Mouse (Mus musculus) intestine, embryonic 16.5 days (tissue): ENCODE measurements around the gene Fam222a. TPM values are rescaled to one million over a fixed set of nuclear protein-coding genes. Genes with fewer than 3 reads are reported as not detected.
A peak's percentile ranks its signal among the peaks of the same experiment; 100 is the strongest.

Source experiments
- ATAC-seq: fragments of 200-750 bp; cut with Nextera tagmentation; 2 replicates; pipeline ENCODE4 v1.8.0; 2017; ENCODE audit warnings: moderate TSS enrichment, moderate library complexity
- H3K27ac ChIP-seq: fragments of 300-500 bp; sonication (generic); 2 replicates; pipeline ENCODE4 v1.5.1; 2014; ENCODE audit warnings: mild to moderate bottlenecking, low read length
- H3K27me3 ChIP-seq: fragments of 300-500 bp; sonication (generic); replicated peaks from 2 replicates; pipeline ENCODE4 v1.6.1; 2014; ENCODE audit warnings: low read length, control low read depth, mixed read lengths; ENCODE audit not compliant: control insufficient read depth, insufficient read depth
- H3K36me3 ChIP-seq: fragments of 300-500 bp; sonication (generic); 2 replicates; pipeline ENCODE4 v1.6.1; 2014; ENCODE audit warnings: low read length, control low read depth; ENCODE audit not compliant: control insufficient read depth, insufficient read depth
- H3K4me1 ChIP-seq: fragments of 300-500 bp; sonication (generic); 2 replicates; pipeline ENCODE4 v1.6.1; 2014; ENCODE audit warnings: low read length, control low read depth, mixed read lengths; ENCODE audit not compliant: control insufficient read depth, insufficient read depth
- H3K4me2 ChIP-seq: fragments of 300-500 bp; sonication (generic); 2 replicates; pipeline ENCODE4 v1.6.1; 2014; ENCODE audit warnings: low read depth, low read length, control low read depth
- H3K4me3 ChIP-seq: fragments of 300-500 bp; sonication (generic); 2 replicates; pipeline ENCODE4 v1.5.1; 2014; ENCODE audit warnings: mild to moderate bottlenecking, low read length
- H3K9ac ChIP-seq: fragments of 300-500 bp; sonication (generic); 2 replicates; pipeline ENCODE4 v1.6.1; 2014; ENCODE audit warnings: low read depth, low read length
- H3K9me3 ChIP-seq: fragments of 300-500 bp; sonication (generic); 2 replicates; pipeline ENCODE4 v1.6.1; 2016; ENCODE audit warnings: low read length, control low read depth; ENCODE audit not compliant: control insufficient read depth
- WGBS: fragments of 180-500 bp; shearing (Covaris S2); extraction: QIAGEN DNeasy Blood & Tissue Kit; methylation state at CpG from one replicate; pipeline ENCODE4 v1.1.7; 2014; 5-methylcytosine and 5-hydroxymethylcytosine counted together
- polyA plus RNA-seq: library from polyadenylated mRNA; unstranded; fragments of >200 nt; fragmentation: Nextera tagmentation; extraction: Ambion mirVana; gene quantifications from 2 replicates; pipeline ENCODE4 v1.2.1, GENCODE M21; 2015

Fam222a gene
- polyA plus RNA-seq, 1 experiment from 2014 or later: 3.9 TPM

DNA sequence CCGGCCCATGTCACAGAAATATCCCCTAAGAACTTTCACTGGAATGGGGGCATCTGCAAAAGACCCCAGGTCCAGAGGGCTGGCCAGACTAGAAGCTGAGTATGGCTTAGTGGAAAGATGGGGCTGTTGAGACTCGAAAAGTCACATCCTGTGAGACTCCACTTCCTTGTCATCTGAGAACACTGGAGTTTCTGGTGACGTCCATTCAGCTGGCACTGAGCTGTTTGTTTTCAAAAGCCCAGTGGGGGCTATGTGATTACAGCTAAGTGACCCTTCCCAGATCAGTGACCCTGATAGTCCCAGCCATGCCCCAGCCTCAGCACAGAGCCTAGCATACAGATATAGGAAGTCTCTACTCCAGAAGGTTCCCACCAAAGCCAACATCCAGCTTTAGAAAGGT is 83.6 kb downstream of the Fam222a start:
- no peak for ATAC-seq
- Histone ChIP-seq H3K4me2 (peak overlapping the region; percentile 20; the same call in 1 of the 2 replicates), H3K9me3 (no peaks in the 10 kb centered on the region), H3K9ac (peak overlapping the region; percentile 41; the same call in 1 of the 2 replicates), H3K36me3 (no peaks in the 10 kb centered on the region), H3K27ac (no peak overlapping the region), H3K4me1 (peaks cover 22% of the 10 kb centered on the region; the same call in 1 of the 2 replicates), H3K27me3 (no peaks in the 10 kb centered on the region; the same call in 1 of the 2 replicates), H3K4me3 (no peak overlapping the region)
- 40% methylated on average over 3 of the region's 3 CpGs for WGBS

DNA sequence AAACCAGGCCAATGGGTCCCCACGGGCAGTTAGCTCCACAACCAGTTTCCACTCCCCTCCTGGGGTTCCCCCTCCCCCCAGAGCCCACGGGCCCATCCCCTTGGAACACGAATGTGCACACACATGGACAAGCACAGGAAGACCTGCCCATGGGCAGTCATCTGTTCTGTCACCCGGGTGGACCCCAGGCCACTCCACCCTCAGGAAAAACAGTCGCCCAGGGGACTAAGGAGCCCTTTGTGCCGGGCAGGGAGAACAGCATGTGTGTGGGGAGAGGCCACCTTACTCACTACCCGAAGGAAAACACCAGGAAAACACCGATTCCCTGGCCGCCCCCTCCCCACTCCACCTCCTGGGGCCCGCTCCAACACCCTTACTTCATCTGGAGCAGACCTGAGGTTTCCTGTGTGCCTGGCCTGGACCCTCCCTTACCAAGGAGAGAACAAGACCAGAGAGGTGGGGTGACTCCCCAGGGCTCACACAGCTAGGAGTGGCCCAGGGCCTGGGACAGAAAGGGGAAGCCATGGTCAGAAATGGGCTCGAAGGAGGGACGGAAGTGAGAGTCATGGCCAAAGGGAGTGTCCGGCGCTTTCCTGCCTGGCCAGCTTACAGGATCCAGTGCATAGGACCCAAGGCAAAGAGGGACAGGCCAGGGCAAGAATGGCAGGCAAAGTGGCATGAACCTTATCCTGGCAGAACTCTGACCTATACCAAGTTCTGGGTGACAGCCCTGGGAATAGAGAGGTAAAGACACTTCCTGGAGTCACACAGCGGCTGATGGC is 86.0 kb downstream of the Fam222a start:
- Histone ChIP-seq H3K36me3 (no peaks in the 10 kb centered on the region), H3K9me3 (no peaks in the 10 kb centered on the region), H3K27ac (no peak overlapping the region), H3K4me1 (peaks cover 24% of the 10 kb centered on the region), H3K27me3 (peaks cover 13% of the 10 kb centered on the region), H3K4me2 (no peak overlapping the region), H3K4me3 (no peak overlapping the region), H3K9ac (no peak overlapping the region)
- ATAC-seq: no peak
- 77% methylated on average over 12 of the region's 15 CpGs for WGBS

DNA sequence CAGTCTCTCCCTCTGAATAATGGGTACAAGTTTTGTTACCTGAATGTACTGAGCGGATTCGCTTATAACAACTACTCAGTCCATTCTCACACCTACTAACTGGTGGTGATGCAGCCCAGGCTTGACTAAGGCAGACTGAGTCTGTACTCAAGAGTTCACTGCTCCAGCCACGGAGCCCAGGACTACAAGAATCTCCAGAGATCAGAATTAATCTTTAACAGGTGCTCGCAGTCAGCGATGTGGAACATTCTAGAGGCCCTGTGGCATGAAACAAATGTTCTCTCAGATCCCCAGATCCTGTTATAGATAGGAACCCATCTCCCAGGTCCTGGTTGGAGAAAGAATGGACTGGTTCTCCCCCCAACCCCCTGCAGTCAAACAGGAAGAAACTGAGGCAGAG is 87.9 kb downstream of the Fam222a start:
- Histone ChIP-seq H3K9me3 (no peaks in the 10 kb centered on the region), H3K27me3 (peaks cover 18% of the 10 kb centered on the region), H3K4me2 (no peak overlapping the region), H3K9ac (no peak overlapping the region), H3K36me3 (no peaks in the 10 kb centered on the region), H3K4me3 (no peak overlapping the region), H3K4me1 (peaks cover 22% of the 10 kb centered on the region), H3K27ac (no peak overlapping the region)
- no peak for ATAC-seq
- 82% methylated on average over 5 of the region's 5 CpGs for WGBS

DNA sequence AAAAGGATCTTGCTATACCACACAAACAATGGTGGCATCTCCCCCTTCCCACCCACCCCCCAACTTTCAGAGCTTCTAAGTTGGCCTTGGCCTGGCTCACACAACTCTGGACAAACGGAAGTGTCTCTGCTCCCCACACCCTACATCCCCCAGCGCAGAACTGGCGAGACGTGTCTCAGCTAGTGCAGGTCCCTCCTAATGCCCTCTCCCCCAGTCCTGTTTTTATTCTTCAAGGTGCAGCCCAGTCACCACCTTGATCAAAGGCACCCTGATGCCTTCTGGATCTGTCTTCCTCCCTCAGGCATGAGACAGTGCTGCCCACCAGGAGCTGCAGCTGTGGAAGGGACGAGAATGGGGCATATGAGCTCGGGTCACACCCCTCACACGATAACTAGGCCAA is 88.5 kb downstream of the Fam222a start:
- H3K27me3 ChIP-seq: peaks cover 18% of the 10 kb centered on the region
- H3K9me3 ChIP-seq: no peaks in the 10 kb centered on the region
- no peaks in the 10 kb centered on the region for H3K36me3 ChIP-seq
- WGBS: 78% methylated on average over 7 of the region's 7 CpGs
- no peak overlapping the region for H3K27ac ChIP-seq
- no peak overlapping the region for H3K4me2 ChIP-seq
- H3K4me3 ChIP-seq: no peak overlapping the region
- no peak for ATAC-seq
- no peak overlapping the region for H3K9ac ChIP-seq
- H3K4me1 ChIP-seq: peaks cover 16% of the 10 kb centered on the region

DNA sequence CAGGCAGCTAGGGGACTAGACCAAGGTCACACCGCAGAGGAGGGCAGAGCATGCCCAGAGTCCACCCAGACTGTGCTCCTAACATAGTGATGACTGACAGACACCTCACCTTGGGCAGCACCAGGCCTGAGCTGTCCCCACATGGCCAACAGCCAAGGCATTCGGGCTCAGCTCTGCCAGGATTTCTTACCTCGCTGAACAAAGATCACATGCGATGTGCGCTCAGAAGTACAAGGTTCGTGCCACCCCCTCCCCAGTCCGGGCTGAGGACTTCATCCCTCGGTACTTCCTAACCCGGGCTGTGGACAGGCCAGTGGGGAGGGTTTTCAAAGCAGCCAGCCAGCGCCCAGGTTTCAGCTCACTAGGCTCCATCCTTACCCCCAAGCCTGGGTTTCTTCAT is 89.6 kb downstream of the Fam222a start:
- peak overlapping the region; percentile 56 for H3K4me3 ChIP-seq
- no peak overlapping the region for H3K27ac ChIP-seq
- no peaks in the 10 kb centered on the region for H3K9me3 ChIP-seq
- no peak for ATAC-seq
- no peaks in the 10 kb centered on the region for H3K36me3 ChIP-seq
- 39% methylated on average over 10 of the region's 10 CpGs for WGBS
- H3K4me2 ChIP-seq: peak overlapping the region; percentile 98
- H3K9ac ChIP-seq: no peak overlapping the region
- H3K4me1 ChIP-seq: peaks cover 12% of the 10 kb centered on the region; the same call in 1 of the 2 replicates
- H3K27me3 ChIP-seq: peaks cover 18% of the 10 kb centered on the region

DNA sequence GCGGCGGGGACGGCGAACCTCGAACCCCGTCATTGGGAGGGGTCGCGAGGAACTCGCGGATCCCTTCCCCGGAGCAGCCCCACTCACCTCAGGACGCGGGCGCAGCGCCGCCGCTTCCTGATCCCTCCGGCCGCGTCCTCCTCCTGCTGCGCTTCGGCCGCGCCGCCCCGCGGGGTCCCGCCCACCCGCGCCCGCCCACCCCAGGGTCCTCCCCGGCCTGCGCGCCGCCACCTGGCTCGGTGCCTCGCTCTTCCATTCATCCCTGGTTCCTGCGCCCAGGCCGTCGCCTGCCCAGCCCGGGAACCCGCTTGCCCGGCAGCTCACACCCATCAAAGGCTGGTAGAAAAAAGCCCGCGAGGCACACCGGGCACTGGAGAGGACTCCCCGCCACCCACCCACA is 90.4 kb downstream of the Fam222a start, which contains the start of gene Trpv4:
Gene Trpv4 (minus strand): TSS at position 167 of the 400 bp plus-strand sequence.
- Histone ChIP-seq H3K9ac (peak within 1 kb of the TSS; percentile 66), H3K4me1 (peaks cover 12% of the 10 kb centered on the region; the same call in 1 of the 2 replicates), H3K27me3 (peaks cover 18% of the 10 kb centered on the region), H3K4me3 (peak within 1 kb of the TSS; percentile 56), H3K4me2 (peak within 1 kb of the TSS; percentile 98), H3K27ac (no peak within 1 kb of the TSS), H3K36me3 (no peaks in the 10 kb centered on the region), H3K9me3 (no peaks in the 10 kb centered on the region)
- WGBS: 0% methylated on average over 41 of the region's 47 CpGs
- ATAC-seq: peak; percentile 71

DNA sequence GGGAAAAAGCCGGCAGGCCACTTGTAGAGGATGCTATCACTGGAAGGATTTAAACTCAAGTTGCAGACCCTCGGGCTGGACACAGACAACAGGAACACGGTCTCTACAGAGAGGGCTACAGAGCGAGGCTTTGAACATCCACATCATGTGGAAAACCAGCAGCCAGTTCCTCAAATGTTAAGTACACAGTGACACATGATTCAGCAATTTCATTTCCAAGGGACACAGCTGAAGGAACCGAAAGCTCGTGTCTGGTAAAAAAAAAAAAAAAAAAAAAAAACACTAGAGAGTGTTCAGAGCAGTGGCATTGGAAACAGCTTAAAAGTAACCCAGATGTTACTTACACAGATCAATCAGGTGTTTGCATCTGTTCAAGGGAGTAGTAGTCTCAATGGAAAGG is 93.2 kb downstream of the Fam222a start:
- no peak overlapping the region for H3K27ac ChIP-seq
- no peak for ATAC-seq
- H3K36me3 ChIP-seq: no peaks in the 10 kb centered on the region
- no peak overlapping the region for H3K4me2 ChIP-seq
- peaks cover 18% of the 10 kb centered on the region for H3K27me3 ChIP-seq
- H3K9ac ChIP-seq: no peak overlapping the region
- H3K4me3 ChIP-seq: no peak overlapping the region
- no peaks in the 10 kb centered on the region for H3K9me3 ChIP-seq
- WGBS: 65% methylated on average over 6 of the region's 6 CpGs
- peaks cover 12% of the 10 kb centered on the region; the same call in 1 of the 2 replicates for H3K4me1 ChIP-seq

Other genes starting within 250 kb of the Fam222a start
- 132 and 137 TPM in 2 replicates for gene Kctd10, start 187.5 kb upstream of the Fam222a start, polyA plus RNA-seq
- 36.4 and 43.5 TPM in 2 replicates for gene Ube3b, start 187.4 kb upstream of the Fam222a start, polyA plus RNA-seq
- gene Mmab, start 124.0 kb upstream of the Fam222a start, polyA plus RNA-seq: 30.4 and 34.6 TPM in 2 replicates
- 61.0 and 61.7 TPM in 2 replicates for gene Mvk, start 123.7 kb upstream of the Fam222a start, polyA plus RNA-seq
- 0.73 and 0.93 TPM in 2 replicates for gene Trpv4, start 90.4 kb downstream of the Fam222a start, polyA plus RNA-seq
- 100 and 103 TPM in 2 replicates for gene Gltp, start 123.0 kb downstream of the Fam222a start, polyA plus RNA-seq
- 5.8 and 8.2 TPM in 2 replicates for gene Tchp, start 139.7 kb downstream of the Fam222a start, polyA plus RNA-seq
- gene Ankrd13a, start 206.7 kb downstream of the Fam222a start, polyA plus RNA-seq: 12.7 and 16.7 TPM in 2 replicates
- 27.1 and 29.9 TPM in 2 replicates for gene Git2, start 207.5 kb downstream of the Fam222a start, polyA plus RNA-seq